Comparison of ENCODE assay signal across 25 mouse cellular contexts in the genomic region with DNA sequence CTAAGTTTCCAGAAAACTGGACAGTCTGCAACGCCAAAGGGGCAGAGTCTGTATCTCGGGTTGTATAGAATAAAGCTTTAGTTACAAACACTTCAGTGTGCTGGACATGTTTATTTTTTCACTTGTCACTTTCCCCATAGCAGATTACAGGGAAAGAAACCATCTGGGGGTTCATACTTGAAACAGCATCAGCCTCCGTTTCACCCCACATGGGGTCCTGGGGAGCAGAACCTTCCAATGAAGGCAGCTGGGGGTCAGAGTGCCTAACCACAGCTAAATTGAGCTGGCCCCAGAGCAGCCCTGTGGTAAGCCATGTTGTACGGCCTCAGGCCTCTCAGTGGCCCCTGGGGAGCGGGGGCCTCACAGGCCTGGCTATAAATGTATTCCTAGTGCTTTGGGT. TPM values are rescaled to one million over a fixed set of nuclear protein-coding genes. Genes with fewer than 3 reads are reported as not detected.
DNase-seq lines count a peak whose midpoint lies in the region; ATAC-seq lines count a peak whose summit lies in the region.
"Had no signal": no experiment of that assay in that cellular context is flagged by ENCODE, and none has a peak within 500 bp of the region (broad histone marks: within the 10 kb centered on the region; RNA-seq: fewer than 3 reads in every experiment).

No protein-coding gene starts in this region.

- H3K4me2 ChIP-seq in lung, embryonic 16.5 days (ENCODE audit: low read depth, low read length) = no peak overlapping the region
- no peak overlapping the region for H3K4me2 ChIP-seq in intestine, embryonic 15.5 days (replicated peaks)
- H3K4me2 ChIP-seq: embryonic facial prominence, embryonic 13.5 days; forebrain, embryonic 13.5 days; hindbrain, embryonic 12.5 days; midbrain, embryonic 15.5 days; neural tube, embryonic 13.5 days had no signal

- H3K27me3 ChIP-seq in lung, embryonic 16.5 days (ENCODE audit: control insufficient read depth, insufficient read depth, low read depth, low read length) = no peaks in the 10 kb centered on the region
- H3K27me3 ChIP-seq in intestine, embryonic 15.5 days (replicated peaks) = no peaks in the 10 kb centered on the region
- H3K27me3 ChIP-seq: embryonic facial prominence, embryonic 13.5 days; forebrain, embryonic 13.5 days; hindbrain, embryonic 12.5 days; midbrain, embryonic 15.5 days; neural tube, embryonic 13.5 days had no signal

- peak overlapping the region; percentile 89 for H3K27ac ChIP-seq in lung, embryonic 16.5 days (ENCODE audit: low read length)
- 0 out of 2 replicates have a peak overlapping the region, but pooled peaks have one; percentile 48 for H3K27ac ChIP-seq in intestine, embryonic 15.5 days
- H3K27ac ChIP-seq: embryonic facial prominence, embryonic 13.5 days; forebrain, embryonic 13.5 days; gastrocnemius, adult 2 months; hindbrain, embryonic 12.5 days; midbrain, embryonic 15.5 days; neural tube, embryonic 13.5 days had no signal

- peak; percentile 64 for DNase-seq in kidney, postnatal 10 days
- DNase-seq in kidney, adult 8-10 months = no peak
- no peak for DNase-seq in lung, postnatal 14 days
- peak; percentile 24 to 78 for DNase-seq in lung, postnatal 4 days
- DNase-seq in frontal cortex, postnatal 14 days (ENCODE audit: low spot score in 2 of 2) = no peak
- DNase-seq: adrenal gland, adult 8-10 months; B cell, adult 2 months; cerebellum, adult 11-12 months; cerebellum, postnatal 14 days; gastrocnemius, adult 2 months; retina, postnatal 1 day; right cerebral cortex, postnatal 25 days; spleen, adult 18-20 months; thymus, adult 18-20 months had no signal

- no peaks in the 10 kb centered on the region for H3K9me3 ChIP-seq in lung, embryonic 16.5 days (ENCODE audit: control insufficient read depth, low read length)
- no peaks in the 10 kb centered on the region for H3K9me3 ChIP-seq in intestine, embryonic 15.5 days
- H3K9me3 ChIP-seq: embryonic facial prominence, embryonic 13.5 days; forebrain, embryonic 13.5 days; hindbrain, embryonic 12.5 days; midbrain, embryonic 15.5 days; neural tube, embryonic 13.5 days had no signal

- WGBS in lung, embryonic 16.5 days = 53% methylated on average over 5 of the region's 5 CpGs
- 75% methylated on average over 5 of the region's 5 CpGs for WGBS in intestine, embryonic 15.5 days

- no peak overlapping the region for H3K9ac ChIP-seq in lung, embryonic 16.5 days (ENCODE audit: low read length)
- no peak overlapping the region for H3K9ac ChIP-seq in intestine, embryonic 15.5 days
- H3K9ac ChIP-seq: embryonic facial prominence, embryonic 13.5 days; forebrain, embryonic 13.5 days; hindbrain, embryonic 12.5 days; midbrain, embryonic 15.5 days; neural tube, embryonic 13.5 days had no signal

- peak; percentile 78 for ATAC-seq in lung, embryonic 16.5 days (ENCODE audit: low read depth)
- ATAC-seq in intestine, embryonic 15.5 days = peak; percentile 24; the same call in 1 of the 2 replicates
- ATAC-seq: activated CD4-positive, CD25-positive, alpha-beta regulatory T cell, adult 4 months; forebrain, embryonic 13.5 days; midbrain, embryonic 15.5 days had no signal

- peaks cover 50% of the 10 kb centered on the region for H3K36me3 ChIP-seq in lung, embryonic 16.5 days (ENCODE audit: control insufficient read depth, insufficient read depth, low read length)
- peaks cover 36% of the 10 kb centered on the region for H3K36me3 ChIP-seq in intestine, embryonic 15.5 days

- H3K4me3 ChIP-seq in lung, embryonic 16.5 days (ENCODE audit: low read length) = no peak overlapping the region
- no peak overlapping the region for H3K4me3 ChIP-seq in intestine, embryonic 15.5 days (replicated peaks)
- H3K4me3 ChIP-seq: embryonic facial prominence, embryonic 13.5 days; erythroblast, embryonic 14.5 days; forebrain, embryonic 13.5 days; gastrocnemius, adult 2 months; hindbrain, embryonic 12.5 days; midbrain, embryonic 15.5 days; myocyte; neural tube, embryonic 13.5 days had no signal

- peaks cover 11% of the 10 kb centered on the region for H3K4me1 ChIP-seq in lung, embryonic 16.5 days (replicated peaks; ENCODE audit: control insufficient read depth, insufficient read depth, low read length)
- H3K4me1 ChIP-seq in intestine, embryonic 15.5 days (replicated peaks) = 0 out of 2 replicates have a peak, but pooled peaks cover 3% of the 10 kb centered on the region
- H3K4me1 ChIP-seq: embryonic facial prominence, embryonic 13.5 days; forebrain, embryonic 13.5 days; hindbrain, embryonic 12.5 days; midbrain, embryonic 15.5 days; neural tube, embryonic 13.5 days had no signal

RNA-seq across cellular contexts. Expression of gene Gorasp1, which starts 10.9 kb away (rescaled TPM):
- 29.8 and 35.7 TPM in 2 replicates for polyA plus RNA-seq in lung, embryonic 16.5 days (2015; fragmentation: Nextera tagmentation; extraction: Ambion mirVana)
- polyA plus RNA-seq in intestine, embryonic 15.5 days (2015; fragmentation: Nextera tagmentation; extraction: Ambion mirVana) = 29.3 and 29.6 TPM in 2 replicates

RNA-seq across cellular contexts. Expression of gene Ttc21a, which starts 10.9 kb away (rescaled TPM):
- 1.3 and 2.1 TPM in 2 replicates for polyA plus RNA-seq in lung, embryonic 16.5 days (2015; fragmentation: Nextera tagmentation; extraction: Ambion mirVana)
- 0.11 TPM in 2 replicates for polyA plus RNA-seq in intestine, embryonic 15.5 days (2015; fragmentation: Nextera tagmentation; extraction: Ambion mirVana)
- polyA plus RNA-seq: activated CD4-positive, CD25-positive, alpha-beta regulatory T cell, adult 4 months; erythroblast, embryonic 14.5 days; liver, adult 2 months had no signal

RNA-seq across cellular contexts. Expression of gene Wdr48, which starts 31.8 kb away (rescaled TPM):
- 50.9 and 53.4 TPM in 2 replicates for polyA plus RNA-seq in lung, embryonic 16.5 days (2015; fragmentation: Nextera tagmentation; extraction: Ambion mirVana)
- 38.2 and 41.6 TPM in 2 replicates for polyA plus RNA-seq in intestine, embryonic 15.5 days (2015; fragmentation: Nextera tagmentation; extraction: Ambion mirVana)

RNA-seq across cellular contexts. Expression of gene Csrnp1, which starts 58.0 kb away (rescaled TPM):
- 9.6 and 9.8 TPM in 2 replicates for polyA plus RNA-seq in lung, embryonic 16.5 days (2015; fragmentation: Nextera tagmentation; extraction: Ambion mirVana)
- 5.3 and 5.9 TPM in 2 replicates for polyA plus RNA-seq in intestine, embryonic 15.5 days (2015; fragmentation: Nextera tagmentation; extraction: Ambion mirVana)

Comparison
In these comparisons a context has a peak if more than half of its experiments do, and no peak if none do; other contexts are left out.
1. DNase-seq: peak in kidney, postnatal 10 days (single experiment) and lung, postnatal 4 days (2 of 2); none in kidney, adult 8-10 months (0 of 2), lung, postnatal 14 days (single experiment) and frontal cortex, postnatal 14 days (0 of 2).